Mouse (Mus musculus): ENCODE results near the gene Magi2. TPM values are rescaled to one million over a fixed set of nuclear protein-coding genes. Genes with fewer than 3 reads are reported as not detected.

The Magi2 gene
- polyA plus RNA-seq, 1 experiment from 2014 or later: 6.1 TPM

DNA sequence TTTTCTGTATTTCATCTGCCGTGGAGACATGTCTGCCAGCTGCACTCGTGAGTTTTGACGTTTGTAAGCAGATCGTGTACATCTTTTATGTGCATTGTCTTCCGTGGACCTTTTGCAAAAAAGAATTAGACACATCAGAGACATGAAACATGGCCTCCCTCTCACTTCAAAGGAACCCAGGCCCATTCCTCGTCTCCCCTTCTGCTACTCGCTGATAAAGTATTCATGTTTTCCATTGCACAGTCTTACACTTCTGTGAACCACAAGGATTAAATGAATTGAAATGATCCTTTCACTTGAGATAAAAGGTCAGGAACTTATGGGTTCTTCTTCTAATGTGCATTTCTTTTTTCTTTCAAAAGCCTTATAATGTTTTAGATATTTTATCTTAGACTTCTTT lies 783.4 kb downstream of the Magi2 start:
- H3K9ac ChIP-seq (ENCODE audit: low read length): no peak overlapping the region
- no peaks in the 10 kb centered on the region for H3K9me3 ChIP-seq (ENCODE audit: control insufficient read depth, low read length)
- no peak overlapping the region for H3K4me3 ChIP-seq (ENCODE audit: low read depth, low read length)
- 65% methylated on average over 7 of the region's 7 CpGs for WGBS
- no peak overlapping the region for H3K4me2 ChIP-seq (ENCODE audit: low read depth)
- DNase-seq (ENCODE audit: low spot score) (no peak), ATAC-seq (ENCODE audit: insufficient read depth, low FRiP score, low TSS enrichment) (no peak)
- no peaks in the 10 kb centered on the region for H3K27me3 ChIP-seq (ENCODE audit: control insufficient read depth, insufficient read depth, low read length)
- no peaks in the 10 kb centered on the region for H3K36me3 ChIP-seq (ENCODE audit: control insufficient read depth, insufficient read depth, low read length)
- no peak overlapping the region for H3K27ac ChIP-seq (ENCODE audit: low read depth, low read length)
- no peaks in the 10 kb centered on the region for H3K4me1 ChIP-seq (ENCODE audit: control insufficient read depth, insufficient read depth, low read length)

GRCm38 (mm10) chr5:20018063-20018462 lies 791.2 kb downstream of the Magi2 start:
- Histone ChIP-seq H3K4me2 (ENCODE audit: low read depth) (no peak overlapping the region), H3K36me3 (ENCODE audit: control insufficient read depth, insufficient read depth, low read length) (no peaks in the 10 kb centered on the region), H3K27ac (ENCODE audit: low read depth, low read length) (no peak overlapping the region), H3K9me3 (ENCODE audit: control insufficient read depth, low read length) (no peaks in the 10 kb centered on the region), H3K27me3 (ENCODE audit: control insufficient read depth, insufficient read depth, low read length) (no peaks in the 10 kb centered on the region), H3K4me3 (ENCODE audit: low read depth, low read length) (no peak overlapping the region), H3K4me1 (ENCODE audit: control insufficient read depth, insufficient read depth, low read length) (no peaks in the 10 kb centered on the region), H3K9ac (ENCODE audit: low read length) (no peak overlapping the region)
- no peak for ATAC-seq (ENCODE audit: insufficient read depth, low FRiP score, low TSS enrichment)
- DNase-seq (ENCODE audit: low spot score): no peak
- WGBS: 78% methylated on average over 3 of the region's 3 CpGs

- no peak for DNase-seq (ENCODE audit: low spot score)
- no peak for ATAC-seq (ENCODE audit: insufficient read depth, low FRiP score, low TSS enrichment)
- WGBS: 82% methylated on average over 3 of the region's 3 CpGs
Measured at GRCm38 (mm10) chr5:20046649-20047048, 819.8 kb downstream of the Magi2 start.

DNA sequence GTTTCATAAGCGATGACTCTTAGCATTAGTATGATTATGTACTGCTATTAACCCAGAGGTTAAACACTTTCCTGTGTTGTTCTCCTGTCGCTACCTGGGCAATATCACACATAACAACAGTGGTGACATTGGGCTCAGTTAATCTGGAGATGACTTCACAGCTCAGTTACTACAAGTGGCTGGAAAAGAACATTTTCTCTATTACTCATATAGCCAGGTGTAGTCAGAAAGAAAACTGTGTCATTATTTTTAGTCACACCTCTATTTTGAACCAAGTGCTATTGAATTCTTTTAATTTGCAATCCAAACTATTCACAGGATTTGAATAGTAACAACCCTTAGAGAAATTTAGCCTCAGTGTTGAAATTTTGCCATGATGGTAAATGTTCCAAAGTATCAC lies 821.5 kb downstream of the Magi2 start:
- ATAC-seq (ENCODE audit: insufficient read depth, low FRiP score, low TSS enrichment): no peak
- no peak for DNase-seq (ENCODE audit: low spot score)
- WGBS: 96% methylated on average over 2 of the region's 2 CpGs

More at GRCm38 (mm10) chr5:20046649-20047048, 819.8 kb downstream of the Magi2 start:
- Histone ChIP-seq H3K27ac (ENCODE audit: low read depth, low read length) (no peak overlapping the region), H3K36me3 (ENCODE audit: control insufficient read depth, insufficient read depth, low read length) (no peaks in the 10 kb centered on the region), H3K4me3 (ENCODE audit: low read depth, low read length) (no peak overlapping the region), H3K9me3 (ENCODE audit: control insufficient read depth, low read length) (no peaks in the 10 kb centered on the region), H3K27me3 (ENCODE audit: control insufficient read depth, insufficient read depth, low read length) (no peaks in the 10 kb centered on the region), H3K4me1 (ENCODE audit: control insufficient read depth, insufficient read depth, low read length) (no peaks in the 10 kb centered on the region), H3K9ac (ENCODE audit: low read length) (no peak overlapping the region), H3K4me2 (ENCODE audit: low read depth) (no peak overlapping the region)

DNA sequence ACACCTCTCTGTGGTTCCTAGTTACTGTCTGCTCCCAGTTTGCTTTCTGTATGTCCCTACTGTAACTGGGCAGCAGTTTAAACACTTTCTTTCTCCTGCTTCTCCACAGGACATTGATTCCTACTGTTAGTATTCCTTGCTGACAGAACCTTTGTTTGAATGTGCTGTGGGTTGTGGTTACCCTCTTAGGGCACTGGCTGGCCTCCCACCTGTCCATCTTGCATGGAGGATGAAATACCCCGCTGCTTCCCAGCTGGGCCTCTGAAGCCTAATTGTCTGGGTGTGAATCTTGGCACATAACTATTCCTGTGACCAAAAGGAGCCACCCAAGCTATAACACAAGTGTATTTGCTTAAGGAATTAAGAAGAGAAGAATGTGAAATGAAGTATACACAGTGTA lies 823.4 kb downstream of the Magi2 start:
- ATAC-seq (ENCODE audit: insufficient read depth, low FRiP score, low TSS enrichment) (no peak), DNase-seq (ENCODE audit: low spot score) (no peak)
- Histone ChIP-seq H3K9me3 (ENCODE audit: control insufficient read depth, low read length) (no peaks in the 10 kb centered on the region), H3K4me1 (ENCODE audit: control insufficient read depth, insufficient read depth, low read length) (no peaks in the 10 kb centered on the region), H3K4me2 (ENCODE audit: low read depth) (no peak overlapping the region), H3K9ac (ENCODE audit: low read length) (no peak overlapping the region), H3K4me3 (ENCODE audit: low read depth, low read length) (no peak overlapping the region), H3K27me3 (ENCODE audit: control insufficient read depth, insufficient read depth, low read length) (no peaks in the 10 kb centered on the region), H3K36me3 (ENCODE audit: control insufficient read depth, insufficient read depth, low read length) (no peaks in the 10 kb centered on the region), H3K27ac (ENCODE audit: low read depth, low read length) (no peak overlapping the region)
- 32% methylated on average over 1 of the region's 1 CpGs for WGBS

More for the DNA sequence above, 821.5 kb downstream of the Magi2 start:
- no peaks in the 10 kb centered on the region for H3K27me3 ChIP-seq (ENCODE audit: control insufficient read depth, insufficient read depth, low read length)
- no peaks in the 10 kb centered on the region for H3K4me1 ChIP-seq (ENCODE audit: control insufficient read depth, insufficient read depth, low read length)
- no peak overlapping the region for H3K27ac ChIP-seq (ENCODE audit: low read depth, low read length)
- H3K9me3 ChIP-seq (ENCODE audit: control insufficient read depth, low read length): no peaks in the 10 kb centered on the region
- H3K4me2 ChIP-seq (ENCODE audit: low read depth): no peak overlapping the region
- H3K9ac ChIP-seq (ENCODE audit: low read length): no peak overlapping the region
- H3K36me3 ChIP-seq (ENCODE audit: control insufficient read depth, insufficient read depth, low read length): no peaks in the 10 kb centered on the region
- no peak overlapping the region for H3K4me3 ChIP-seq (ENCODE audit: low read depth, low read length)

DNA sequence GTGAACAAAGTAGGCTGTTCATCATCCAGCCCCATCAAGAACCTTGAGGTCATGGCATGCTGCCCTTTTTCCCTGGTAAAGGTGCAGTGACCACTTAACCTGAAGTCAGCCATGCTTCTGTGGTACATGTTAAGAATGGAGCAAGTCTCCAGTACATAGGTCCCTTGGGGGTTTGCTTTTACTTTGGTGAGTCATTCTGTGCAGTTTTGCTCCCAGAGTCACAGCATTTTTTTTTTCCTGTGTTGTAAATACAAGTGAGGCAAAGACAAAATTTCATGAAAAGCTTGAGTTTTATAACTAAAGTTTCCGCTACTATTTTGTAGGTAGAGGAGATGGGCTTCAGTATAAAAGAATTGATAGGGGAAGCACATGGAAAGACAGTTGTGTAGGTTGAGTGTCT lies 828.2 kb downstream of the Magi2 start:
- H3K36me3 ChIP-seq (ENCODE audit: control insufficient read depth, insufficient read depth, low read length): no peaks in the 10 kb centered on the region
- ATAC-seq (ENCODE audit: insufficient read depth, low FRiP score, low TSS enrichment) (no peak), DNase-seq (ENCODE audit: low spot score) (no peak)
- no peaks in the 10 kb centered on the region for H3K9me3 ChIP-seq (ENCODE audit: control insufficient read depth, low read length)
- H3K4me3 ChIP-seq (ENCODE audit: low read depth, low read length): no peak overlapping the region
- no peaks in the 10 kb centered on the region for H3K4me1 ChIP-seq (ENCODE audit: control insufficient read depth, insufficient read depth, low read length)
- no peaks in the 10 kb centered on the region for H3K27me3 ChIP-seq (ENCODE audit: control insufficient read depth, insufficient read depth, low read length)
- no peak overlapping the region for H3K4me2 ChIP-seq (ENCODE audit: low read depth)
- WGBS: 95% methylated on average over 1 of the region's 1 CpGs
- H3K9ac ChIP-seq (ENCODE audit: low read length): no peak overlapping the region
- H3K27ac ChIP-seq (ENCODE audit: low read depth, low read length): no peak overlapping the region

- Histone ChIP-seq H3K4me1 (ENCODE audit: control insufficient read depth, insufficient read depth, low read length) (no peaks in the 10 kb centered on the region), H3K9ac (ENCODE audit: low read length) (no peak overlapping the region), H3K27ac (ENCODE audit: low read depth, low read length) (no peak overlapping the region), H3K36me3 (ENCODE audit: control insufficient read depth, insufficient read depth, low read length) (no peaks in the 10 kb centered on the region), H3K9me3 (ENCODE audit: control insufficient read depth, low read length) (no peaks in the 10 kb centered on the region), H3K4me3 (ENCODE audit: low read depth, low read length) (no peak overlapping the region), H3K27me3 (ENCODE audit: control insufficient read depth, insufficient read depth, low read length) (no peaks in the 10 kb centered on the region), H3K4me2 (ENCODE audit: low read depth) (no peak overlapping the region)
- ATAC-seq (ENCODE audit: insufficient read depth, low FRiP score, low TSS enrichment) (no peak), DNase-seq (ENCODE audit: low spot score) (no peak)
- 50% methylated on average over 5 of the region's 5 CpGs for WGBS
Measured at GRCm38 (mm10) chr5:20056074-20056842, 829.4 kb downstream of the Magi2 start.

DNA sequence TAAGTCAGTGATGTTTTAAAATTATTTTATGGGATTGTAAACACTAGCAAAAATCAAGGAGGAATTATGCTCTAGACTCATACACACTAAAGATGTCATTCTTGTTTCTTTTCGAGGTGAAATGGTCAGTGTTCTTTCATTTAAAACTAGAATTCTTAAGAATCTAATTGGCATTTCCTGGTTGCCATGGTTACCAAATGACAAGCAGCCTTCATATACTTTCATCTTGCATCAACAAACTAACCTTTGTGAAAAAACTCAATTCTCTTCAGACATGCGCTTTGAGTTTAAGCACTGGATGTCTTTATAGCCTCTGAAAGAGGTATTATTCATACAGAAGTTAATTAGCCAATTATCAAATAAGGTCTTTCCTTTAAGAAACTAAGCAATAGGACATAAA lies 830.0 kb downstream of the Magi2 start:
- no peak overlapping the region for H3K4me2 ChIP-seq (ENCODE audit: low read depth)
- 77% methylated on average over 2 of the region's 2 CpGs for WGBS
- no peak overlapping the region for H3K27ac ChIP-seq (ENCODE audit: low read depth, low read length)
- no peak for DNase-seq (ENCODE audit: low spot score)
- H3K36me3 ChIP-seq (ENCODE audit: control insufficient read depth, insufficient read depth, low read length): no peaks in the 10 kb centered on the region
- H3K4me3 ChIP-seq (ENCODE audit: low read depth, low read length): no peak overlapping the region
- no peaks in the 10 kb centered on the region for H3K9me3 ChIP-seq (ENCODE audit: control insufficient read depth, low read length)
- no peaks in the 10 kb centered on the region for H3K4me1 ChIP-seq (ENCODE audit: control insufficient read depth, insufficient read depth, low read length)
- H3K27me3 ChIP-seq (ENCODE audit: control insufficient read depth, insufficient read depth, low read length): no peaks in the 10 kb centered on the region
- ATAC-seq (ENCODE audit: insufficient read depth, low FRiP score, low TSS enrichment): no peak
- no peak overlapping the region for H3K9ac ChIP-seq (ENCODE audit: low read length)

- Histone ChIP-seq H3K27me3 (ENCODE audit: control insufficient read depth, insufficient read depth, low read length) (no peaks in the 10 kb centered on the region), H3K36me3 (ENCODE audit: control insufficient read depth, insufficient read depth, low read length) (no peaks in the 10 kb centered on the region), H3K4me2 (ENCODE audit: low read depth) (no peak overlapping the region), H3K4me3 (ENCODE audit: low read depth, low read length) (no peak overlapping the region), H3K9ac (ENCODE audit: low read length) (no peak overlapping the region), H3K27ac (ENCODE audit: low read depth, low read length) (no peak overlapping the region), H3K4me1 (ENCODE audit: control insufficient read depth, insufficient read depth, low read length) (no peaks in the 10 kb centered on the region), H3K9me3 (ENCODE audit: control insufficient read depth, low read length) (no peaks in the 10 kb centered on the region)
- 85% methylated on average over 4 of the region's 4 CpGs for WGBS
- ATAC-seq (ENCODE audit: insufficient read depth, low FRiP score, low TSS enrichment) (no peak), DNase-seq (ENCODE audit: low spot score) (no peak)
Measured at GRCm38 (mm10) chr5:20062011-20062410, 835.2 kb downstream of the Magi2 start.
